Mouse (Mus musculus) embryonic facial prominence, embryonic 14.5 days (tissue): ENCODE results near the gene Kel. TPM values are rescaled to one million over a fixed set of nuclear protein-coding genes. Genes with fewer than 3 reads are reported as not detected.

ENCODE experiments used
- ATAC-seq: fragments of 200-750 bp; cut with Nextera tagmentation; 2 replicates; pipeline ENCODE4 v1.8.0; 2017; ENCODE audit warnings: low read depth, moderate number of reproducible peaks, moderate TSS enrichment
- DNase-seq: peaks from one replicate; pipeline ENCODE4 v3.0.0-alpha.2; 2015; ENCODE audit warnings: low spot score
- H3K27ac ChIP-seq: fragments of 300-500 bp; sonication (generic); replicated peaks from 2 replicates; pipeline ENCODE4 v1.5.1; 2014; ENCODE audit warnings: low read depth, mild to moderate bottlenecking, low read length, moderate library complexity
- H3K27me3 ChIP-seq: fragments of 300-500 bp; sonication (generic); replicated peaks from 2 replicates; pipeline ENCODE4 v1.6.1; 2014; ENCODE audit warnings: low read length; ENCODE audit not compliant: control insufficient read depth, insufficient read depth
- H3K36me3 ChIP-seq: fragments of 300-500 bp; sonication (generic); 2 replicates; pipeline ENCODE4 v1.6.1; 2014; ENCODE audit warnings: low read length, mixed read lengths; ENCODE audit not compliant: control insufficient read depth, insufficient read depth
- H3K4me1 ChIP-seq: fragments of 300-500 bp; sonication (generic); 2 replicates; pipeline ENCODE4 v1.6.1; 2014; ENCODE audit warnings: antibody characterized with exemption, low read length; ENCODE audit not compliant: control insufficient read depth, insufficient read depth
- H3K4me2 ChIP-seq: fragments of 300-500 bp; sonication (generic); 2 replicates; pipeline ENCODE4 v1.6.1; 2014; ENCODE audit warnings: low read depth, mild to moderate bottlenecking, low read length, moderate library complexity, mixed read lengths
- H3K4me3 ChIP-seq: fragments of 300-500 bp; sonication (generic); 2 replicates; pipeline ENCODE4 v1.5.1; 2014; ENCODE audit warnings: low read depth, mild to moderate bottlenecking, low read length
- H3K9ac ChIP-seq: fragments of 300-500 bp; sonication (generic); 2 replicates; pipeline ENCODE4 v1.6.1; 2014; ENCODE audit warnings: low read depth, mild to moderate bottlenecking, low read length, moderate library complexity, mixed read lengths
- H3K9me3 ChIP-seq: fragments of 300-500 bp; sonication (generic); 2 replicates; pipeline ENCODE4 v1.6.1; 2016; ENCODE audit warnings: low read length; ENCODE audit not compliant: control insufficient read depth
- WGBS: fragments of 180-500 bp; shearing (Covaris S2); extraction: QIAGEN DNeasy Blood & Tissue Kit; methylation state at CpG from one replicate; pipeline ENCODE4 v1.1.7; 2014; 5-methylcytosine and 5-hydroxymethylcytosine counted together
- polyA plus RNA-seq: library from polyadenylated mRNA; unstranded; fragments of >200 nt; fragmentation: Nextera tagmentation; extraction: Ambion mirVana; gene quantifications from 2 replicates; pipeline ENCODE4 v1.2.1, GENCODE M21; 2014

Kel gene
- polyA plus RNA-seq, 1 experiment from 2014 or later, result 0.85 TPM

DNA sequence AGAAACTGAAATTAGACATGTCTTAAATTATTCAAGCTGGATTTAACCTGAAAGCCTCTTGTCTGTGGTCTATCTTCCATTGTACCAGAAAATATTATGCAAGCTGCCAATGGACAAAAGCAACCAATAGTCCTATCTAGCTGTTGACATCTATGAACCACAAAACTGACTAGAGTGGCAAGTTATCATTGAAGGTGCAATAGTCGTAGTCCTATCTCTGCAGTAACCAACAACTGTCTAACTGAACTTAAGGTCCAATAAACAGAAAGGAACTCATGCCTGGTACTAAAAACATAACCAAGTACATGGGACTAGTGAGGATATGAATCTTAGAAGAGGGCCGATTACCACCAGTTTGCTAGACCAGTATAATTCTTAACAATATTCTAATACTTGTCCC is 27.6 kb downstream of the Kel start:
- Histone ChIP-seq H3K4me2 (no peak overlapping the region), H3K27me3 (no peaks in the 10 kb centered on the region), H3K4me1 (no peaks in the 10 kb centered on the region), H3K9me3 (no peaks in the 10 kb centered on the region), H3K9ac (no peak overlapping the region), H3K27ac (no peak overlapping the region), H3K4me3 (no peak overlapping the region), H3K36me3 (no peaks in the 10 kb centered on the region)
- ATAC-seq (no peak), DNase-seq (no peak)
- WGBS, result 84% methylated on average over 2 of the region's 2 CpGs

DNA sequence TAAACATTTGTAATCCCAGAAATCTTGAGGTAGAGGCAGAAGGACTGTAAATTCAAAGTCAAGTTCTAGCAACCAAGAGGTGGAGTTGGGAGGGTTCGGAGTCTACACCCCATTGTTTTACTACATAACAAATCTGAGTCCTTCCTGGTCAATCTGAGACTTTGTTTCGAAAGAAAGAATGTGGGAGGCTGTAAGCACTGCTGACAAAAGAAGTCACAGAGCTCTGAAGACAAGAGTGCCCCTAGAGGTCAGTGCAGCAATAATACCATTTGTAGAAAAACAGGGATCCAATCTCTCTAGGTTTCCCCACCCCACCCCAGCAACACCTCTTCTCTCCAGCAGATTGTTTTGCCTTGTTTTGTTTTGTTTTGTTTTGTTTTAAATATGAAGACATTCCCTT is 41.8 kb downstream of the Kel start:
- WGBS, result 38% methylated on average over 2 of the region's 2 CpGs
- no peaks in the 10 kb centered on the region for H3K9me3 ChIP-seq
- H3K9ac ChIP-seq, result no peak overlapping the region
- no peak overlapping the region for H3K4me3 ChIP-seq
- no peak overlapping the region for H3K4me2 ChIP-seq
- no peaks in the 10 kb centered on the region for H3K4me1 ChIP-seq
- H3K27me3 ChIP-seq, result no peaks in the 10 kb centered on the region
- no peaks in the 10 kb centered on the region for H3K36me3 ChIP-seq
- ATAC-seq (no peak), DNase-seq (peak; percentile 23)
- H3K27ac ChIP-seq, result no peak overlapping the region

DNA sequence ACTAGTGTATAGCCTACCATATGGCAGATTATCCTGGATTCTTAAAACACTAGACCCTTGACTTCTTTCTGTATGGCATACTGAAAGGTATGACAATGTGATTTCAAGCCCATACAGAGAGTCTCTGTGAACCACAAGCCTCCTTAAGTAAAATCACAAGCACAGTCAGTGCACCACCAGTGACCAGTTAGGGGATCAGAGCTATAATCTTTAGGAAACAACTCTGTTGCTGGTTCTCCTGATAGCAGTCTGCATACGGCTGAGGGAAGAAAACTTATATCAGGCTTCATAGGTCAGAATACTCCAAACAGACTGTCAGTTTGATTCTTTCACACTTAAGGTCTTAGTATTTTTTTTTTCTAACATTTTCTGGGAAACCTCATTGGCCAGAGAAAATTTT is 45.7 kb downstream of the Kel start:
- WGBS, result 65% methylated on average over 1 of the region's 1 CpGs
- Histone ChIP-seq H3K9me3 (no peaks in the 10 kb centered on the region), H3K4me3 (no peak overlapping the region), H3K9ac (no peak overlapping the region), H3K4me2 (no peak overlapping the region), H3K36me3 (no peaks in the 10 kb centered on the region), H3K27me3 (no peaks in the 10 kb centered on the region), H3K27ac (no peak overlapping the region), H3K4me1 (no peaks in the 10 kb centered on the region)
- ATAC-seq (no peak), DNase-seq (no peak)

DNA sequence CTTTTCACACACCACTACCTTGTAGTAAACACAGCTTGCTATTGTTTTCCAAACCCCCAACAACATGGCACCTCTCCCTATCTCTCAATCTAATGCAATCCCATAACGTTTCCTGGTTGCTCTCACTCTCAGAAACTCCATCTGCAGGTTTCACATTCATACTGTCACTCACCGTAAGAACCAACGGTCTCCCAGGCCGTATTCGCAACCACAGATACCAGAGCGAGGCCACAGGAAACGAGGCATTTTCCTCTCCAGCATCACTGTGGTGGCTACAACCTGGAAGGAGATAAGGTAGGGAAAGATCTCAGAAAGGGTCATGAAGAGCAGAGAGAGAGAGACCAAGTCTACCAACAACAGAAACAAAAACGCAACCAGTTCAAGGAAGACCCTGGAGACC is 49.5 kb downstream of the Kel start:
- Histone ChIP-seq H3K9me3 (no peaks in the 10 kb centered on the region), H3K9ac (no peak overlapping the region), H3K4me3 (no peak overlapping the region), H3K36me3 (no peaks in the 10 kb centered on the region), H3K4me1 (no peaks in the 10 kb centered on the region), H3K27me3 (no peaks in the 10 kb centered on the region), H3K27ac (no peak overlapping the region), H3K4me2 (no peak overlapping the region)
- WGBS, result 86% methylated on average over 8 of the region's 8 CpGs
- no peak for DNase-seq
- no peak for ATAC-seq

DNA sequence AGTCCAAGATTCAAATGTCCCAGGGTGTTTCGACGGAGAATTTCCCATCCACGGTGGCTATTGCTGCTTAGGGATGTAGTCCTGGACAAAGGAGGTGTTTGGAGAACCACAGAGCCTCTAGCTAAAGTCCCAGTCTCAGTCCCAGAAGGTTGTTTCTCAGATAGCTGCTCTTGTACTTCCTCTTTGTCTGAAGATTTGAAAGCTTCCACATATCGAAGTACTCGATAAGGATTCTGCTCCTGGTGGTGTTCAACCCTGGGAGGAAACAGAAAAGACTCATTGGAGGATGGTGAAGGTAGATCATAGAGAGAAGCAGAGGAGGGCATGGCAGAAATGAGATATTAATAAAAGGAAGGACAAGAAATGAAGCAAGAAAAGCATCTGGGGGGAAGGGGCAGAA is 51.0 kb downstream of the Kel start:
- no peaks in the 10 kb centered on the region for H3K9me3 ChIP-seq
- whole genome bisulfite sequencing, result 94% methylated on average over 5 of the region's 5 CpGs
- H3K9ac ChIP-seq, result no peak overlapping the region
- no peak for ATAC-seq
- no peaks in the 10 kb centered on the region for H3K36me3 ChIP-seq
- H3K27me3 ChIP-seq, result no peaks in the 10 kb centered on the region
- H3K4me1 ChIP-seq, result no peaks in the 10 kb centered on the region
- H3K27ac ChIP-seq, result no peak overlapping the region
- no peak for DNase-seq
- no peak overlapping the region for H3K4me2 ChIP-seq
- H3K4me3 ChIP-seq, result no peak overlapping the region

DNA sequence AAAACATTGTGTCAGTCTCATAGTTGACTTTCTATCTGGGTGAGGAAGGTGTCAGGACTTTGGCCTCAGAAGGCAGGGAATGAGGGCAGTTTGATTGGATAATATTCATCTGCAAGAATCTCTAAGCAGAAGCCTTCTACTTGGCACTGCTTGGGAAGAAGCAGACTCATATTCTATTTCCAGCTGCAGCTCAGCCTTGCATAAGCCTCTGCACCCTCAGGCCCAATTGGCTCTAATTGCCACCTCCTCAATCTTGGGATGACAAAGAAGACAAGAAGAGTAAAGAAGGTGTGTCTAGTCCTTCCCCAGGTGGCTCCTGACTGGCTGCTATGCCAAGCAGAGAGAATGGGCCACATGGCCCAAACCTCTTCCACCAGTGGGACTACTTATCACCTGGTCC is 57.5 kb downstream of the Kel start:
- no peak overlapping the region for H3K4me3 ChIP-seq
- DNase-seq (no peak), ATAC-seq (no peak)
- no peaks in the 10 kb centered on the region for H3K9me3 ChIP-seq
- no peak overlapping the region for H3K27ac ChIP-seq
- no peak overlapping the region for H3K4me2 ChIP-seq
- no peaks in the 10 kb centered on the region for H3K4me1 ChIP-seq
- H3K36me3 ChIP-seq, result no peaks in the 10 kb centered on the region
- H3K9ac ChIP-seq, result no peak overlapping the region
- H3K27me3 ChIP-seq, result no peaks in the 10 kb centered on the region

DNA sequence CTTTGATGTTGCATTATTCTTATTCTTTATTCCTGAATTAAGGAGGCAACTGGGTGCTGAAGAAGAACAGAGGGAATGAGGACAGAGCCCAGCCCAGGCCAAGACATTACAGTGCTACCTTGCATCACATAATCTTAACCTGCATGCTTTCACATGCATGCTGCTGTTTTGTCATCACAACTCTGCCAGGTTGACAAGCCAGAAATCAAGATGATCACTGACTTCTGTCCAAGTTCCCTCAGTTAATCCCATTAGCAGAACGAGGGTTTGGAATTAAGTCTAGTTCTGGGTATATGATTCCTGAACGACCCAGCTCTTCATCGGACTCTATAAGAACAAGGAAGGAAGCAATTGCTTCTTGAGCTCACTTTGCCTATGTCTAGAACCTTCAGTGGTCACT is 57.9 kb downstream of the Kel start:
- WGBS, result 84% methylated on average over 3 of the region's 3 CpGs
- DNase-seq, result no peak
- no peaks in the 10 kb centered on the region for H3K9me3 ChIP-seq

DNA sequence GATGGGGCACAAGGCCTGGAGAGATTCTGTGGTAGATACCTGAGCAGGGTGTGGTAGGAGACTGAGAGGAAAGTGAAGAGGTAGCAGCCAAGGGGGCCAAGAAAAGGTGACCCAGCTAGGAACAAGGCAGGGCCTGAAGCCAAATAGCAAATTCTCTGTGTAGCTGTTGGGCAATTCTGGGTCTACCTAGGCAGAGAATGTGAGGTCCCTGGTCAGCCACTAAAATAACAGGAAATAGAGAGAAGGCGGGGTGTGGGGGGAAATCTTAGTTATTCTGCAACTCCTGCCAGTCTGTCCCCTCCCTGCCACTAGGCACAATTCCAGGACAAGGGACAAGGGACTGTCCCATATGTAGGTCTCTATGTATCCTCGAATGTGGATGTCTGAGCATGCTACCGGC is 60.9 kb downstream of the Kel start:
- Histone ChIP-seq H3K27ac (no peak overlapping the region), H3K4me1 (no peaks in the 10 kb centered on the region), H3K36me3 (no peaks in the 10 kb centered on the region), H3K27me3 (no peaks in the 10 kb centered on the region), H3K4me3 (no peak overlapping the region), H3K9ac (no peak overlapping the region), H3K9me3 (no peaks in the 10 kb centered on the region), H3K4me2 (no peak overlapping the region)
- ATAC-seq, result no peak
- WGBS, result 86% methylated on average over 3 of the region's 3 CpGs
- no peak for DNase-seq

More for the DNA sequence above, 57.9 kb downstream of the Kel start:
- Histone ChIP-seq H3K27ac (no peak overlapping the region), H3K4me1 (no peaks in the 10 kb centered on the region), H3K4me2 (no peak overlapping the region), H3K27me3 (no peaks in the 10 kb centered on the region), H3K36me3 (no peaks in the 10 kb centered on the region), H3K9ac (no peak overlapping the region), H3K4me3 (no peak overlapping the region)
- no peak for ATAC-seq

DNA sequence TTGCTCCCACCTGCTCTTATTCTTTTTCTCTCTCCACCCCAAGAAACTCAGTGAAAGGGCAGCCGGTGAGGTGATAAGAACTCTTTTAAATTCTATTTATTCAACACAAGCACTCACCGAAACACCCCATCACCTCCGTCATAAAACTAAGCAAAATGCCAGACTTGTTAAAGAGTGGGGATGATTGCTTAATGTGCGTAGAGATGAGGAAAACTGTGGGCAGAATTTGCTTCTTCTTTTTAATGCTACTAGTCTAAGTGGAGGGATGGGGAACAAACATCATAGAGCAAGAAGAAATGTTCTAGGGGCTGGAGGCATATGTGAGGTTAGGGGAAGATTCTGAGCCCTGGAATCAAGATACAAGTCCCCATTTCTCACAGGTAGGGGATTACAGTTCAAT is 61.4 kb downstream of the Kel start:
- no peaks in the 10 kb centered on the region for H3K9me3 ChIP-seq
- no peaks in the 10 kb centered on the region for H3K27me3 ChIP-seq
- no peak overlapping the region for H3K27ac ChIP-seq
- 87% methylated on average over 4 of the region's 4 CpGs for WGBS
- H3K4me3 ChIP-seq, result no peak overlapping the region
- no peaks in the 10 kb centered on the region for H3K36me3 ChIP-seq
- H3K4me1 ChIP-seq, result no peaks in the 10 kb centered on the region
- no peak overlapping the region for H3K9ac ChIP-seq
- ATAC-seq (no peak), DNase-seq (no peak)
- H3K4me2 ChIP-seq, result no peak overlapping the region
